Mouse (Mus musculus) hindbrain, postnatal 0 days (tissue): Measurements from ENCODE around the gene Ccnb1. TPM values are rescaled to one million over a fixed set of nuclear protein-coding genes. Genes with fewer than 3 reads are reported as not detected.

ENCODE experiments used
- ATAC-seq: fragments of 200-750 bp; cut with Nextera tagmentation; 2 replicates; pipeline ENCODE4 v1.8.0; 2017; ENCODE audit warnings: mild to moderate bottlenecking, moderate TSS enrichment, moderate library complexity
- DNase-seq: peaks from one replicate; pipeline ENCODE4 v3.0.0-alpha.2; 2015; ENCODE audit warnings: low spot score
- H3K27ac ChIP-seq: fragments of 300-500 bp; sonication (generic); 2 replicates; pipeline ENCODE4 v1.5.1; 2014; ENCODE audit warnings: mild to moderate bottlenecking
- H3K27me3 ChIP-seq: fragments of 300-500 bp; sonication (generic); 2 replicates; pipeline ENCODE4 v1.6.1; 2014; ENCODE audit warnings: low read length, mixed read lengths; ENCODE audit not compliant: insufficient read depth
- H3K36me3 ChIP-seq: fragments of 300-500 bp; sonication (generic); 2 replicates; pipeline ENCODE4 v1.6.1; 2014; ENCODE audit warnings: low read length, mixed read lengths; ENCODE audit not compliant: insufficient read depth
- H3K4me1 ChIP-seq: fragments of 300-500 bp; sonication (generic); 2 replicates; pipeline ENCODE4 v1.6.1; 2014; ENCODE audit warnings: antibody characterized with exemption, low read length, mixed read lengths; ENCODE audit not compliant: insufficient read depth
- H3K4me2 ChIP-seq: fragments of 300-500 bp; sonication (generic); 2 replicates; pipeline ENCODE4 v1.6.1; 2014; ENCODE audit warnings: low read depth, mild to moderate bottlenecking, low read length, moderate library complexity, mixed read lengths
- H3K4me3 ChIP-seq: fragments of 300-500 bp; sonication (generic); 2 replicates; pipeline ENCODE4 v1.5.1; 2014; ENCODE audit warnings: low read length
- H3K9ac ChIP-seq: fragments of 300-500 bp; sonication (generic); replicated peaks from 2 replicates; pipeline ENCODE4 v1.6.1; 2014; ENCODE audit warnings: mild to moderate bottlenecking, low read length, moderate library complexity, mixed read lengths
- H3K9me3 ChIP-seq: fragments of 300-500 bp; sonication (generic); 2 replicates; pipeline ENCODE4 v1.6.1; 2016; ENCODE audit warnings: low read length, mixed read lengths
- CTCF ChIP-seq: IDR thresholded peaks from 2 replicates; pipeline ENCODE4 v1.5.1; 2016; ENCODE audit warnings: antibody characterized with exemption, control low read depth, low read depth
- WGBS: fragments of 180-500 bp; shearing (Covaris S2); extraction: QIAGEN DNeasy Blood & Tissue Kit; methylation state at CpG from one replicate; pipeline ENCODE4 v1.1.7; 2014; 5-methylcytosine and 5-hydroxymethylcytosine counted together
- polyA plus RNA-seq: library from polyadenylated mRNA; unstranded; fragments of >200 nt; fragmentation: Nextera tagmentation; extraction: Ambion mirVana; gene quantifications from 2 replicates; pipeline ENCODE4 v1.2.1, GENCODE M21; 2015
- total RNA-seq: library from RNA; depleted of rRNA; stranded (reverse); fragments of >200 nt; gene quantifications from 2 replicates; pipeline ENCODE4 v1.2.3, GENCODE M21; 2014

Gene Ccnb1
- total and polyA plus RNA-seq, 2 experiments from 2014 or later, result 34.4 to 37.6 TPM

GRCm38 (mm10) chr13:100750799-100751198 lies 35.6 kb downstream of the Ccnb1 start:
- Histone ChIP-seq H3K9me3 (no peaks in the 10 kb centered on the region), H3K4me1 (no peaks in the 10 kb centered on the region), H3K27ac (no peak overlapping the region), H3K4me3 (no peak overlapping the region), H3K4me2 (no peak overlapping the region), H3K9ac (no peak overlapping the region), H3K36me3 (no peaks in the 10 kb centered on the region), H3K27me3 (no peaks in the 10 kb centered on the region)
- 82% methylated on average over 5 of the region's 5 CpGs for WGBS
- ATAC-seq (no peak), DNase-seq (no peak)
- no peak for TF ChIP-seq CTCF

GRCm38 (mm10) chr13:100748638-100749037 lies 37.7 kb downstream of the Ccnb1 start:
- no peak for DNase-seq
- ATAC-seq, result no peak
- no peak overlapping the region for H3K9ac ChIP-seq
- no peak overlapping the region for H3K27ac ChIP-seq
- H3K4me2 ChIP-seq, result no peak overlapping the region
- H3K36me3 ChIP-seq, result no peaks in the 10 kb centered on the region
- no peak overlapping the region for H3K4me3 ChIP-seq
- H3K4me1 ChIP-seq, result no peaks in the 10 kb centered on the region
- H3K27me3 ChIP-seq, result no peaks in the 10 kb centered on the region
- 45% methylated on average over 8 of the region's 8 CpGs for WGBS
- no peaks in the 10 kb centered on the region for H3K9me3 ChIP-seq
- no peak for TF ChIP-seq CTCF

GRCm38 (mm10) chr13:100746090-100746489 lies 40.3 kb downstream of the Ccnb1 start:
- Histone ChIP-seq H3K4me1 (peaks cover 3% of the 10 kb centered on the region; the same call in 1 of the 2 replicates), H3K27ac (no peak overlapping the region), H3K9ac (no peak overlapping the region), H3K27me3 (no peaks in the 10 kb centered on the region), H3K9me3 (no peaks in the 10 kb centered on the region), H3K36me3 (no peaks in the 10 kb centered on the region), H3K4me2 (no peak overlapping the region), H3K4me3 (no peak overlapping the region)
- no peak for TF ChIP-seq CTCF
- 85% methylated on average over 3 of the region's 3 CpGs for WGBS
- ATAC-seq (no peak), DNase-seq (no peak)

GRCm38 (mm10) chr13:100744036-100744744 lies 42.2 kb downstream of the Ccnb1 start, which contains the start of gene Mrps36:
Gene Mrps36 (minus strand): TSS chr13:100744659.
- H3K36me3 ChIP-seq, result no peaks in the 10 kb centered on the region
- H3K4me2 ChIP-seq, result peak within 1 kb of the TSS; percentile 57
- 0 out of 2 replicates have a peak, but pooled peaks have one; percentile 24 for TF ChIP-seq CTCF
- under 1% methylated on average over 48 of the region's 52 CpGs for WGBS
- H3K27me3 ChIP-seq, result no peaks in the 10 kb centered on the region
- ATAC-seq (peak; percentile 98), DNase-seq (peak; percentile 95)
- H3K27ac ChIP-seq, result peak within 1 kb of the TSS; percentile 96
- H3K4me1 ChIP-seq, result peaks cover 3% of the 10 kb centered on the region; the same call in 1 of the 2 replicates
- no peaks in the 10 kb centered on the region for H3K9me3 ChIP-seq
- peak within 1 kb of the TSS; percentile 88 for H3K9ac ChIP-seq
- peak within 1 kb of the TSS; percentile 77 for H3K4me3 ChIP-seq

GRCm38 (mm10) chr13:100743346-100744035 lies 42.9 kb downstream of the Ccnb1 start:
- H3K27me3 ChIP-seq, result no peaks in the 10 kb centered on the region
- peak; percentile 65 for ATAC-seq
- peak overlapping the region; percentile 96 for H3K27ac ChIP-seq
- peak overlapping the region; percentile 77 for H3K4me3 ChIP-seq
- no peak for TF ChIP-seq CTCF
- peaks cover 3% of the 10 kb centered on the region; the same call in 1 of the 2 replicates for H3K4me1 ChIP-seq
- WGBS, result 63% methylated on average over 11 of the region's 11 CpGs
- DNase-seq, result no peak
- H3K4me2 ChIP-seq, result peak overlapping the region; percentile 57
- H3K9ac ChIP-seq, result peak overlapping the region; percentile 88; the same call in 1 of the 2 replicates
- H3K36me3 ChIP-seq, result no peaks in the 10 kb centered on the region
- H3K9me3 ChIP-seq, result no peaks in the 10 kb centered on the region

- no peak for DNase-seq
- H3K4me1 ChIP-seq, result peaks cover 3% of the 10 kb centered on the region; the same call in 1 of the 2 replicates
- H3K9ac ChIP-seq, result no peak overlapping the region
- no peak for ATAC-seq
- no peak overlapping the region for H3K27ac ChIP-seq
- H3K27me3 ChIP-seq, result no peaks in the 10 kb centered on the region
- H3K9me3 ChIP-seq, result no peaks in the 10 kb centered on the region
- WGBS, result 89% methylated on average over 5 of the region's 5 CpGs
- H3K4me3 ChIP-seq, result no peak overlapping the region
- H3K36me3 ChIP-seq, result no peaks in the 10 kb centered on the region
- peak overlapping the region; percentile 57 for H3K4me2 ChIP-seq
- no peak for TF ChIP-seq CTCF
These were observed 43.5 kb downstream of the Ccnb1 start for GRCm38 (mm10) chr13:100742831-100743230.
